Mouse (Mus musculus): ENCODE data around the gene Bloc1s1. TPM values are rescaled to one million over a fixed set of nuclear protein-coding genes. Genes with fewer than 3 reads are reported as not detected.

Gene Bloc1s1
- polyA plus RNA-seq, 1 experiment from 2014 or later = 276 TPM

- Histone ChIP-seq H3K4me3 (replicated peaks; ENCODE audit: low read depth, low read length) (no peak overlapping the region), H3K4me1 (replicated peaks; ENCODE audit: insufficient read depth, low read length) (peaks cover 12% of the 10 kb centered on the region), H3K9ac (ENCODE audit: low read depth, low read length) (no peak overlapping the region), H3K27me3 (ENCODE audit: insufficient read depth, low read length) (no peaks in the 10 kb centered on the region), H3K9me3 (replicated peaks; ENCODE audit: low read length) (no peaks in the 10 kb centered on the region), H3K4me2 (ENCODE audit: low read length) (no peak overlapping the region), H3K27ac (0 out of 2 replicates have a peak overlapping the region, but pooled peaks have one; percentile 11), H3K36me3 (ENCODE audit: insufficient read depth, low read length) (peaks cover 24% of the 10 kb centered on the region; the same call in 1 of the 2 replicates)
- WGBS = 97% methylated on average over 3 of the region's 4 CpGs
- DNase-seq (ENCODE audit: low spot score) (no peak), ATAC-seq (replicated peaks; ENCODE audit: low FRiP score, low read depth) (no peak)
- TF ChIP-seq CTCF (IDR thresholded peaks at IDR 0.05; ENCODE audit: low read depth) = no peak
Observed at GRCm38 (mm10) chr10:128912268-128912667, 11.6 kb downstream of the Bloc1s1 start.

GRCm38 (mm10) chr10:128911430-128911829 is 12.4 kb downstream of the Bloc1s1 start:
- 73% methylated on average over 6 of the region's 6 CpGs for WGBS
- Histone ChIP-seq H3K27me3 (ENCODE audit: insufficient read depth, low read length) (no peaks in the 10 kb centered on the region), H3K36me3 (ENCODE audit: insufficient read depth, low read length) (peaks cover 16% of the 10 kb centered on the region; the same call in 1 of the 2 replicates), H3K27ac (no peak overlapping the region), H3K9ac (ENCODE audit: low read depth, low read length) (peak overlapping the region; percentile 42; the same call in 1 of the 2 replicates), H3K4me1 (replicated peaks; ENCODE audit: insufficient read depth, low read length) (peaks cover 12% of the 10 kb centered on the region), H3K4me2 (ENCODE audit: low read length) (peak overlapping the region; percentile 67), H3K4me3 (replicated peaks; ENCODE audit: low read depth, low read length) (peak overlapping the region; percentile 91), H3K9me3 (replicated peaks; ENCODE audit: low read length) (no peaks in the 10 kb centered on the region)
- DNase-seq (ENCODE audit: low spot score) (no peak), ATAC-seq (replicated peaks; ENCODE audit: low FRiP score, low read depth) (no peak)
- TF ChIP-seq CTCF (IDR thresholded peaks at IDR 0.05; ENCODE audit: low read depth) = no peak

- Histone ChIP-seq H3K36me3 (ENCODE audit: insufficient read depth, low read length) (peaks cover 14% of the 10 kb centered on the region; the same call in 1 of the 2 replicates), H3K4me3 (replicated peaks; ENCODE audit: low read depth, low read length) (peak overlapping the region; percentile 91), H3K27me3 (ENCODE audit: insufficient read depth, low read length) (no peaks in the 10 kb centered on the region), H3K4me1 (replicated peaks; ENCODE audit: insufficient read depth, low read length) (peaks cover 12% of the 10 kb centered on the region), H3K27ac (peak overlapping the region; percentile 97), H3K4me2 (ENCODE audit: low read length) (peak overlapping the region; percentile 67), H3K9ac (ENCODE audit: low read depth, low read length) (peak overlapping the region; percentile 97), H3K9me3 (replicated peaks; ENCODE audit: low read length) (no peaks in the 10 kb centered on the region)
- no peak for TF ChIP-seq CTCF (IDR thresholded peaks at IDR 0.05; ENCODE audit: low read depth)
- ATAC-seq (replicated peaks; ENCODE audit: low FRiP score, low read depth) = peak; percentile 29
- peak; percentile 63 for DNase-seq (ENCODE audit: low spot score)
- WGBS = 2% methylated on average over 55 of the region's 66 CpGs
Observed at GRCm38 (mm10) chr10:128910066-128910841, 13.6 kb downstream of the Bloc1s1 start.

GRCm38 (mm10) chr10:128909567-128910028 is 14.2 kb downstream of the Bloc1s1 start:
- peak; percentile 89 for ATAC-seq (replicated peaks; ENCODE audit: low FRiP score, low read depth)
- Histone ChIP-seq H3K36me3 (ENCODE audit: insufficient read depth, low read length) (peaks cover 12% of the 10 kb centered on the region; the same call in 1 of the 2 replicates), H3K4me2 (ENCODE audit: low read length) (peak overlapping the region; percentile 67), H3K27me3 (ENCODE audit: insufficient read depth, low read length) (no peaks in the 10 kb centered on the region), H3K4me1 (replicated peaks; ENCODE audit: insufficient read depth, low read length) (peaks cover 12% of the 10 kb centered on the region), H3K9ac (ENCODE audit: low read depth, low read length) (peak overlapping the region; percentile 97), H3K27ac (peak overlapping the region; percentile 97), H3K4me3 (replicated peaks; ENCODE audit: low read depth, low read length) (peak overlapping the region; percentile 91), H3K9me3 (replicated peaks; ENCODE audit: low read length) (no peaks in the 10 kb centered on the region)
- peak; percentile 95 for DNase-seq (ENCODE audit: low spot score)
- TF ChIP-seq CTCF (IDR thresholded peaks at IDR 0.05; ENCODE audit: low read depth) = no peak
- 1% methylated on average over 39 of the region's 41 CpGs for WGBS

- peak; percentile 8 for ATAC-seq (replicated peaks; ENCODE audit: low FRiP score, low read depth)
Observed at GRCm38 (mm10) chr10:128908778-128909448, 14.9 kb downstream of the Bloc1s1 start.

GRCm38 (mm10) chr10:128904812-128905211 is 19.0 kb downstream of the Bloc1s1 start:
- H3K4me3 ChIP-seq (replicated peaks; ENCODE audit: low read depth, low read length) = no peak overlapping the region
- no peak for TF ChIP-seq CTCF (IDR thresholded peaks at IDR 0.05; ENCODE audit: low read depth)
- no peaks in the 10 kb centered on the region for H3K36me3 ChIP-seq (ENCODE audit: insufficient read depth, low read length)
- peaks cover 6% of the 10 kb centered on the region for H3K4me1 ChIP-seq (replicated peaks; ENCODE audit: insufficient read depth, low read length)
- H3K9me3 ChIP-seq (replicated peaks; ENCODE audit: low read length) = no peaks in the 10 kb centered on the region
- ATAC-seq (replicated peaks; ENCODE audit: low FRiP score, low read depth) (no peak), DNase-seq (ENCODE audit: low spot score) (no peak)
- H3K9ac ChIP-seq (ENCODE audit: low read depth, low read length) = no peak overlapping the region
- WGBS = 70% methylated on average over 5 of the region's 5 CpGs
- H3K27me3 ChIP-seq (ENCODE audit: insufficient read depth, low read length) = no peaks in the 10 kb centered on the region
- H3K4me2 ChIP-seq (ENCODE audit: low read length) = no peak overlapping the region
- H3K27ac ChIP-seq = no peak overlapping the region

More at GRCm38 (mm10) chr10:128908778-128909448, 14.9 kb downstream of the Bloc1s1 start:
- DNase-seq (ENCODE audit: low spot score) = peak; percentile 39
- TF ChIP-seq CTCF (IDR thresholded peaks at IDR 0.05; ENCODE audit: low read depth) = no peak
- no peaks in the 10 kb centered on the region for H3K27me3 ChIP-seq (ENCODE audit: insufficient read depth, low read length)
- H3K4me1 ChIP-seq (replicated peaks; ENCODE audit: insufficient read depth, low read length) = peaks cover 12% of the 10 kb centered on the region
- 46% methylated on average over 13 of the region's 13 CpGs for WGBS
- peak overlapping the region; percentile 97 for H3K9ac ChIP-seq (ENCODE audit: low read depth, low read length)
- H3K4me2 ChIP-seq (ENCODE audit: low read length) = peak overlapping the region; percentile 67
- peaks cover 6% of the 10 kb centered on the region; the same call in 1 of the 2 replicates for H3K36me3 ChIP-seq (ENCODE audit: insufficient read depth, low read length)
- H3K27ac ChIP-seq = peak overlapping the region; percentile 97
- H3K9me3 ChIP-seq (replicated peaks; ENCODE audit: low read length) = no peaks in the 10 kb centered on the region
- H3K4me3 ChIP-seq (replicated peaks; ENCODE audit: low read depth, low read length) = peak overlapping the region; percentile 91

Data from kidney, postnatal 0 days (tissue).